Mouse (Mus musculus): ENCODE measurements around the gene Elmsan1. TPM values are rescaled to one million over a fixed set of nuclear protein-coding genes. Genes with fewer than 3 reads are reported as not detected.

Gene Elmsan1
- 4.8 and 5.7 TPM in 2 replicates for polyA plus RNA-seq (2012; rRNA removed)

DNA sequence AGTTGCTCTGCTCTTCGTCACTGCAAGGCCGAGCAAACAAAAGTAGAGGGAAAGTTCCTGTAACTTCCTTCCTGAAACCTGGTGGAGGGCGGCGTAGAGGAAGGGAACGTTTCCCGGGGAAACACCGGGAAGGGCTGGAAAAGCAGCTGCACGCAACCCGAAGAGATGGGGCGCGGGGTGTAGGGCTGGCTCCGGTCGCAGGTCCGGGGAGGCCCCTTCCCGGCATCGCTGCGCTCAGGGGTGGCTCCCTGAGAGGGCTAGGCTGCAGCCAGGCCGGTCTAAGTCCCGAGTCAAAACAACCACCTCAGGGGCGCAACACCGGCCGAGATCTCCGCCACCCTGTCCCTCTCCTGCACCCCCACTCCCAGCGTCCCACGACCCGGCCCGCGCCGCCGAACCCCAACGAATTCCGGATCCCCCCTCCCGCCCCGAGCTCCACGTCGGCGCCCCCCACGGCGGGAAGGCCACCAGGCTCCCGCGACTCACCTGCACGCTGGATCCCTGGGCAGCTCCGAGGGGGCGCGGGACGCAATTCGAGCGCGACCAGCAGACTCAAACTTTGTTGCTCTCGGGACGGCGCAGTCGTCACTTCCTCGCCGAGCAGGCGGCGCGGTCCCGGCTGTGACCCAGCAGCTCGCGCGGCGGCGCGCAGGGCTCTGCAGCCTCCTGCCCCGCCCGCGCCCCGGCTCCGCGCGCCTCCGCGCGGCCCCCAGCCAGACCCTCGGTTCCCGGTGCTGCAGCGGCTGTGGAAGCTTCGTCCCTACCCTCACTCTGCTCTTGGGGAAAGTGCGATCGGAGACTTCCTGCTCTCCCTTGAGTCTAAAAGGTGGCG, at the start of gene Elmsan1:
TSS of gene Elmsan1 (minus strand) at position 593 of the 832 bp plus-strand sequence.

GRCm38 (mm10) chr12:84147954-84148621, 70.6 kb downstream of the Elmsan1 start, which contains the start of gene Pnma1:
TSS of gene Pnma1 (minus strand) at chr12:84148489.

DNA sequence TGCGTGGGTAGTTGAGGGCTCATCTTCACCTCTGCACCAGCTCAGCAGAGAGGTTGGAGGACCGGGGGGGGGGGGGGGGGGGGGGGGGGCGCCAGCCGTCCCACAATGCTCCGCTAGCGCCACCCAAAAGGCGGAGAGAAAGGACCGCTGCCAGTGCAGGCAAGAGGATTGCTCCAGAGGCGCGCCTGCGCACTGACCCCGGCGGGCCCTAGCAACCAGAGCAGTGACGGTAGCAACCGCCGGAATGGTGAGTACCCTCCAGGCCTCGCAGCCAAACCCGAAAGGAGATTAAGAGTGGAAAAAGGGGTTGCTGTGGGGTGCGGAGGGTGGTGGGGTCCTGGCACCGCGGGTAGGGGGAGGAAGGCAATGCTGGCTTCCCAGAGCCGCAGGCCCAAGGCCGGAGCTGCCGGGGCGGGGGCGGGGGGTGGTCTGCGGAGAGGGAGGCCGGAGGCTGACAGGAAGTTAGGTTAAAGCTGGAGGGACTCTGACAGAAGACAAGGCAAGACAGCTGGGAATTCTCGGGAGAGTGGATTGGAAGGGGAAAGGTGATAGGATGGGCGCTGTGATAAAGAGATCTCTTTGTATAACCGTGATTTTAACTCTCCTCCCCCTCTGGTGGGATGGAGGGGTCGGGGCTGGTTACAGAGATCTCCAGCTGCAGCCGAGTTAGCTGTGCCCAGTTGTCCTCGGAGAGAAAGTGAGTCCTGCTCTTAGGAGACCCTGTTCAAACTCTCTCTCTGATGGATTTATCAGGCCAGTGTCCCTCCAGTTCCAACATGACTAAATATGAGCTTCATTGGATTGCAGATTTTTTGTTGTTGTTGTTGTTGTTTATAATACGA, 104.3 kb downstream of the Elmsan1 start, which contains the start of gene Dnal1:
TSS of gene Dnal1 (plus strand) at position 214 of the 842 bp plus-strand sequence.

DNA sequence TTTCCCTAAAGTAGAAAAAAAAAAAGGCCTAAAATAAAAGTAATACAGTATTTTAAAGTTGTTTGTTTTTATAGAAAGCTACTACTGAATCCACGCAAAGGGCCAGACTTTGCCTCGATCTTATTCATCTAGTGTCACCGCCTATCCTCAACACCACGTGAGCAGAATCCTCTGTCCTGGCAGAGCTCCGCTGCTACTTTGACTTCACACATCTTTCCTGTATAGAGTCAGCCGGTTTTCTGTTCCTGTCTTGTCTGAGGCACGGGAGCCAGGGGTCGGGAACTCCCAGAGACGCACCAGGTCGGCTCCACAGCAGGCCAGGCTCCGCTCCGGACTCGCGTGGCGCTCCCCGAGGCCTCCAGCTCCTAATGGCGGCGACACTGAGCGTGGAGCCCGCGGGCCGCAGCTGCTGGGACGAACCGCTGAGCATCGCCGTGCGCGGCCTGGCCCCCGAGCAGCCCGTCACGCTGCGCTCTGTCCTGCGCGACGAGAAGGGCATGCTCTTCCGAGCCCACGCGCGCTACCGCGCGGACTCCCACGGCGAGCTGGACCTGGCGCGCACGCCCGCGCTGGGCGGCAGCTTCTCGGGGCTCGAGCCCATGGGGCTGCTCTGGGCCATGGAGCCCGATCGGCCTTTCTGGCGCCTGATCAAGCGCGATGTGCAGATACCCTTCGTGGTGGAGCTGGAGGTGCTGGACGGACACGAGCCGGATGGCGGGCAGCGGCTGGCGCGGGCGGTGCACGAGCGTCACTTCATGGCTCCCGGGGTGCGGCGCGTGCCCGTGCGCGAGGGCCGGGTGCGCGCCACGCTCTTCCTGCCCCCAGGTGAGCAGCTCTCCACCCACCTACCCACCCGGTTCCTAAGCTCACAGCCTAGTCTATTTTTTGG, 117.8 kb downstream of the Elmsan1 start, which contains the start of gene Acot6:
TSS of gene Acot6 (plus strand) at position 51 of the 889 bp plus-strand sequence.

Other genes with a start within 250 kb of the Elmsan1 start
- gene Heatr4, start 234.0 kb downstream of the Elmsan1 start, polyA plus RNA-seq (2012; rRNA removed), result not detected in 2 replicates
- gene Acot2, start 231.0 kb downstream of the Elmsan1 start, polyA plus RNA-seq (2012; rRNA removed), result 5.4 and 9.0 TPM in 2 replicates
- gene Acot1, start 209.4 kb downstream of the Elmsan1 start, polyA plus RNA-seq (2012; rRNA removed), result 20.7 and 42.3 TPM in 2 replicates
- 0.97 and 1.2 TPM in 2 replicates for gene Acot4, start 180.5 kb downstream of the Elmsan1 start, polyA plus RNA-seq (2012; rRNA removed)
- gene Gm49366, start 179.9 kb downstream of the Elmsan1 start, polyA plus RNA-seq (2012; rRNA removed), result not detected in 2 replicates
- 0.04 TPM in 1 of 2 replicates, not detected in the other for gene Acot3, start 166.7 kb downstream of the Elmsan1 start, polyA plus RNA-seq (2012; rRNA removed)
- gene Acot5, start 149.6 kb downstream of the Elmsan1 start, polyA plus RNA-seq (2012; rRNA removed), result not detected in 2 replicates
- gene Acot6, start 118.2 kb downstream of the Elmsan1 start, polyA plus RNA-seq (2012; rRNA removed), result 0.66 and 0.81 TPM in 2 replicates
- 0.29 and 0.90 TPM in 2 replicates for gene Dnal1, start 104.5 kb downstream of the Elmsan1 start, polyA plus RNA-seq (2012; rRNA removed)
- gene Pnma1, start 70.4 kb downstream of the Elmsan1 start, polyA plus RNA-seq (2012; rRNA removed), result 0.19 TPM in 1 of 2 replicates, not detected in the other
- gene Ptgr2, start 66.4 kb upstream of the Elmsan1 start, polyA plus RNA-seq (2012; rRNA removed), result 1.5 and 2.0 TPM in 2 replicates
- 5.9 and 7.5 TPM in 2 replicates for gene Zfp410, start 98.0 kb upstream of the Elmsan1 start, polyA plus RNA-seq (2012; rRNA removed)
- 19.0 and 23.1 TPM in 2 replicates for gene Coq6, start 142.8 kb upstream of the Elmsan1 start, polyA plus RNA-seq (2012; rRNA removed)
- gene Fam161b, start 143.0 kb upstream of the Elmsan1 start, polyA plus RNA-seq (2012; rRNA removed), result 0.31 and 0.45 TPM in 2 replicates
- gene Entpd5, start 190.1 kb upstream of the Elmsan1 start, polyA plus RNA-seq (2012; rRNA removed), result 4.5 and 6.2 TPM in 2 replicates
- gene Bbof1, start 190.2 kb upstream of the Elmsan1 start, polyA plus RNA-seq (2012; rRNA removed), result not detected in 2 replicates
- gene Rnf113a2, start 198.3 kb upstream of the Elmsan1 start, polyA plus RNA-seq (2012; rRNA removed), result 0.17 and 0.57 TPM in 2 replicates
- gene Aldh6a1, start 232.1 kb upstream of the Elmsan1 start, polyA plus RNA-seq (2012; rRNA removed), result 4.3 and 6.6 TPM in 2 replicates
- 1.6 and 2.8 TPM in 2 replicates for gene Lin52, start 232.5 kb upstream of the Elmsan1 start, polyA plus RNA-seq (2012; rRNA removed)